Mouse (Mus musculus) heart, adult 8-10 months (tissue): ENCODE measurements around the gene Gltp. TPM values are rescaled to one million over a fixed set of nuclear protein-coding genes. Genes with fewer than 3 reads are reported as not detected.

ENCODE experiments used
- DNase-seq: peaks from one replicate; pipeline ENCODE4 v3.0.0; 2022; ENCODE audit warnings: low spot score
- total RNA-seq, 4 experiments: library from RNA; stranded (reverse); gene quantifications; 2 replicates each; pipeline ENCODE4 v1.2.4; 2022

Gltp gene
- total RNA-seq, 4 experiments from 2014 or later: 18.4 to 19.2 (median 18.5) TPM

DNA sequence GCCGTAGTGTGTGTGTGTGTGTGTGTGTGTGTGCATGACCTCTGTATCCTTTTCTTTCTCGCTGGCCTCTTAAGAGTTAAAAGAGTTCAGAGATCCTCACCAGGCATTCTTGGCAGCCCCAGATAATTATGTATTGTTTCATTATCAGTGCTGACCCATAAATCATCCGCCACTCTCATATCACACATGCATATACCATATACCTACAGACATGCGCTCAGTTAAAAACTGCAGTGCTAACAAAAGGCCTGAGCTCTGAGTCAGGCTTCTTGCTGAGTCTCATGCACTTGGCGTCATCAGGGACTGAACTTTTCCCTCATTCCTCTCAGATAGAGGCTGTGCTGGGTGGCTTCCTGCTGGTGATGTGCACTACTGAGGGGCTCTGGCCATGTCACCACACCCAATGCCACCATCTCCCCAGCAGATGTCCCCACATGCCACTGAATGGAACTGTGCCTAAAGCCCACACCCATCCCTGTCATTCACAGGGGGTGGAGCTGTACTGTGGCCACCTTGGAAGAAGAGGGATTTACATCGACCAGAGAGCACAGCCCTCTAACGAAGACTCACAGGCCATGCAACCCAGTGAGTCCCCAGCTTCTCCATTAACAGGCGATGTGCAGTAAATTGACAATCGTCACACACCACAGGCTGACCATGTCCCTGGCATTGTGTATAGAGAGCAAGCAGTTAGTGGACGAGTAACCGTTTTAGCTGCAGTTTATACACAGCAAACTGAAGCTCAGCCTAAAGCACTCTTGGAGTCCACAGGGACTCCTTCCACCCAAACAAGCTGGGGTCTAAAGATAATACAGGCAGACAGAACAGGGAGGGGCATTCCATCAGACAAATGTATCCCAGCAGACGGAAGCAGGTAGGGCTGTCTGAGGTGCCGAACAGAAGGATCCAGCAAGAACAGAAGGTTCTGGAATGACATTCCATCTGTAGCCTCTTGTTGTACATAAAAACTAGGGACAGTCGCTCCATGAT is 11.9 kb upstream of the Gltp start:
- DNase-seq: no peak

DNA sequence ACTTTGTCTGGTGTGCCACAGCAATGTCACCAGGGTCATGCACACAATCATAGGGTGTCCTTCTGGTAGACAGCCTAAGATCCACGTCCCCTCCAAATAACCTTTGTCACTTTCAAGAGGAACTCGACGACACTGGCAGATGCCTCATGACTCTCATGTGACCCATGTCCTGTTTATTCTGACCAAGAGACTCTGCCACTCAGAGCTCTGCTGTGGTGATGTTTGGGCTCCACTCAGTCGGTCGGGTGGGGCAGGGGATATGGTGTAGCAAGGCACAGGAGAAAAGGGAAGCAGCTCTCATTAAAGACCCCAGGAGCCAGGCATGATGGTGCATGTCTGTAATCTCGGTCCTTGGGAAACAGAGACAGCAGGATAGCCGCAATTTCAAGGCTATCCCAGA is 8.2 kb upstream of the Gltp start:
- peak; percentile 52 for DNase-seq

DNA sequence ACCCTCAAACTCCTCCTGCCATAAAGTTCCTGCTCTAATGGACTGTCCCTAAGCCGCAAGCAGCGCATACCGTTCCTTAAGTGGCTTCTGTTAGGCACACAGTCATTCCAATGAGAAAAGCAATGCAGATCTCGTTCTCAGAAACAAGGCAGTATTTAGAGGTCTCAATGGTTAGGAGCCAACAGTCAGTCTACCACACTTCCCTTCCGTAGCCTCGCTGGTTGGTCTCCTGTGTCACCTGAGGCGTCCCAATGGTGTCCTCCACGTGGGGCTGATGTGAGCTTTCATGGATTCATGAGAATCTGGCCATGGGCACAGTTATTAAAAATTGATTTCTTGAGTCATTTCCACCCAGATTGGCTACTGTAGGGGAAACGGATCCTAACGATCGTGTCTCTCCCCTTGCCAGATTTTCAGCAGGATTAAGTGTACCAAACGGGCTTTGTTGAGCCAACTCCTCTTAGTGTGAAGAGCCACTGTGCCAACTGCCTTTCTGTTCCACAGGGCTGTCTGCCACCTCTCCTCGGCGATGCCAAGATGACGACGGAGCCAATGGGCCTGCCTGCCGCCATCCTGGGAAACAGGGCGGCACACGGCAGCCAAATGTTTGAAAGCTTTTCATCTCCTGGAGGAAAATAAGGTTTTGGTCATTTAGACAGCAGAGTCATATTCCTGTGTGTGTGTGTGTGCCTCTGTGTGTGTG is 7.4 kb upstream of the Gltp start:
- peak; percentile 50 for DNase-seq

DNA sequence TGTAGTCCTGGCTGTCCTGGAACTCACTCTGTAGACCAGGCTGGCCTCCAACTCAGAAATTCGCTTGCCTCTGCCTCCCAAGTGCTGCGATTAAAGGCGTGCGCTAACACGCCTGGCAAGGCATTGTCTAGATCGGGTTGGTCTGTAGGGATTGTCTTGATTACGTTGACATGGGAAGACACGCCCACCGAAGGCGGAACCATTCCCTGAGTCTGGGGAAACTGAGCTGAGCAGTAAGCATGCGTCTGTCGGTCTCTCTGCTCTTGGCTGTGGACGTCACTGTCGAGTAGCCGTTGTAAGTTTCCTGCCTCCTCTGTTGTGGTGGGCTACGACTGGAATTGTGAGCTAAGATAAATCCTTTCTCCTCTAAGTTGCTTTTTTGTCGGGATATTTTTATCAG is 6.2 kb upstream of the Gltp start:
- no peak for DNase-seq

DNA sequence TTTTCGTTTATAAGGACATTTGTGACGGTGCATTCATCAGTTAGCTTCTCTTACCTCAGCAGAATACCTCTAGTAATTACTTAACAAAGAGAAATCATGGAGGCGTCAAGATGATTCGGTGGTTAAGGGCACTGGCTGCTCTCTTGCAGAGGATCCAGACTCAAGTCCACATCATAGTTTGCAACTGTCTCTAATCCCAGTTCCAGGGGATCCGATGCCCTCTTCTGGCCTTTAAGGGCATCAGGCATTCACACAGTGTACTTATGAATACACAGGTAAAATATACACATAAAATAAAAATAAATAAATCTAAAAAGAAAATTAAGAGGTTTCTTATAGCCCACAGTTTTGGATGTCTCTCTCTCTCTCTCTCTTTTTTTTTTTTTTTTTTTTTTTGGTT is 5.0 kb upstream of the Gltp start:
- no peak for DNase-seq

DNA sequence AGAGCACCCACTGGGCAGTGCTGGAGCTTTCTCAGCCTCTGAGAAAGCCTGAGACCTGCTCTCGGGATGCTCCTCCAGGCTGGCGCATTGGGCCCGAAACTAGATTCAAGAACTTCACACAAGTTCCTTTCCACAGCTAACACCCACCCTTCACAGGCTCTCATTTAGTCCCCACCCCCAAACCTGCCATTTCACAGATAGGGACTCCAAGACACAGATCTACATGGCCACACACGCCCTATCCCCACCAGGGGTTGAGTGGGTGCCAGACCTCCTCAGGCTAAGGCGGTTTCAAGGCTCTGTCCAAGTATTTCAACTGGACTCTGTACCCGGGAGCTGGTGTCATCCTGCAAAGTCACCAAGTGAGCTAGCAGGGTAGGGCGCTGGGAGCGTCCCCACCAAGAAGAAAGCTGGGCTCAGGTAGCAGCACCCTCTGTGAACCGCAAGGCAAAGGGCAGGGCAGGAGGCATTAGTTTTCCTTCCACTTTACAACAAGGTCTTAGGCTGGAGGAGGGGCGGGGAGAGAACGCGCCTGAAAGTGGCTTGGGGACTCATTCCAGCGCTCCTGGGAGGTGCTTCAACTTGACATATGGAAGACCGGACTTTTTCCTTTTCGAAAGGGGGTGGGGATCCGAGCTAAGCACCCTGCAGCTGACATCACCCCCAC is 951 bp downstream of the Gltp start:
- no peak for DNase-seq

DNA sequence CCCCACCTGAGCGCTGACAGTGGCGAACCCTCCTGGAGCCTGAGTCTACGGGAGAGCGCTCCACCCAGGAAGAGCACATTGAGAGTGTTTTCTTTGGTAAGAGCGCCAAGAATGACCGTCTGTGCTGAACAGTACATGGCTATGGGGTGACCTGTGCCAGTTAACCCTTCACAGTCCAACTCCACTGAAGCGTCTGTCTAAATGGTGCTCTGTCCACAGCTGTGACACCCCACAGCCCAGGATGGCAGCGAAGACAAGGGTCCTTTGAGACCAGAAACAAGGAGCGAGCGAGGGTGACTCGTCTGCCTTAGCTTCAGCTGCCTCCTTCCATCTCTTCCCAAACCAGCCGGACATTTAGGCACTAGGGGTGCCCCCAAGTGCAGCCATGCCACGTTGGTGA is 2.1 kb downstream of the Gltp start:
- DNase-seq: no peak

DNA sequence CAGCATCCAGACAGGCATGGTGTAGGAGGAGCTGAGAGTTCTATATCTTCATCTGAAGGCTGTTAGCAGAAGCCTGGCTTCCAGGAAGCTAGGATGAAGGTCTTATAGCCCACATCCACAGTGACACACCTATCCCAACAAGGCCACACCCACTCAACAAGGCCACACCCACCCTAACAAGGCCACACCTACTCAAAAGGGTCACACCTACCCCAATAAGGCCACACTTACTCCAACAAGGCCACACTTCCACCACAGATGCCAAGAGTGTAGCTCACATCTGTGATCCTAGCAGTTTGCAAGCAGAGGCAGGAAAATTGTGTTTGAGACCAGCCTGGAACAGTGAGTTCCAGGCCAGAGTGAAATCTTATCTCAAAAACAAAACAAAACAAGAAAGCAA is 2.9 kb downstream of the Gltp start:
- no peak for DNase-seq

DNA sequence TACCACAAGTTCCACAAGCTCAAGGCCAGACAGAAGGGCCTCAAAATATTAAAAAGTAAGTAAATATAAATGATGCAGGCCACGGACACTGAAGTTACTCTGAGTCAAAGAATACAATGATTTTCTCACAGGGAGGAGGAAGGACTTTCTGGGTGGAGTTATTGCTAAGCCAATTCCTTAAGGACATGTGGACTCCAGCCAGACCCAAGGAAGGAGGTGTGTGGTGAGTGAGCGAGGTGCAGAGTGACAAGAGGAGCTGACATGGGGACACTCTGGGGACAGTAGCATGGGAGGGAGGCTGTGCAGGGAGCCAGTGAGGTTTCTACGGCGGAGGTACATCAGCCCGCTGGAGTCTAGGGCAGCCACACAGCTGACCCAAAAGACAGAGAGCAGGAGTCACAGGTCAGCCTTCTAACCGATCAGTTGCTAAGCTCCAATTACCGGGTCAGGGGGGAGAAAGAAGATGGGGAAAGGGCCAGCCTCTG is 4.0 kb downstream of the Gltp start:
- no peak for DNase-seq

DNA sequence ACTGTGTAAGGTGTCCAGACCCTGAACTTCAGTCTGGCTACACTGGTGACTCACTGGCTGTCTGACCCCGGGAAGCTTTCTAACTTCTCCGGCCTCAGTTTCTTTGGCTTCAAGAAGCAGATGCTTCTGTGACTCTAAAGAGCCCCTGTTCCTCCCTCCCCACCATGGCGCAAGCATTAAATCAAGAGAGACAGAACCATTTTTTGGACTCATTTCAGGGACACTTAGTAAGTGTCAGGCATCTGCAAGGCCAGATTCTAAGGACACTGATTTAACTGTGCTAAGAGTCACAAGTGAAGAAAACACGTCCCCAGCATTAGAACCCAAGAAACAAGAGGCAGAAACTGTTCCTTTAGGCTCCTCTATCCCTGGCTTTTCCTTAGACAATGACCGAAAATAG is 4.8 kb downstream of the Gltp start:
- no peak for DNase-seq

DNA sequence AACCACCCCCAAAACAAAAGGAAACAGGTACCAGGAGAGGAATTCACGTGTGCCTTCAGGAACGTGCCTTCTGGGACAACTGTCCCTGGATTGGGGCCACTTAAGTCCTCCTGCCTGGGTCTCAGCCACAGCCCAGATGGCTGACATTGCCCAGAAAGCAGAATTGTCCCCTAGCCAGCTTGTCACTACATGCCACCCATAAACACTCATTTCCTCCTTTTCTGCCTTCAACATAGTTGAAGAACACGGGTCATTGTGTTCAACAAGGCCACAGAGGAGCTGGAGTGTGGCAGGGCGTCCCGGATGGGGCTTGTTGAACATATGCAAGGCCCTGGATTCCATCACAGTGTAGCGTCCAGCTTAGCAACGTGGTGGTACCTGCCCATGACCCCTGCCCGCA is 9.1 kb downstream of the Gltp start:
- no peak for DNase-seq

DNA sequence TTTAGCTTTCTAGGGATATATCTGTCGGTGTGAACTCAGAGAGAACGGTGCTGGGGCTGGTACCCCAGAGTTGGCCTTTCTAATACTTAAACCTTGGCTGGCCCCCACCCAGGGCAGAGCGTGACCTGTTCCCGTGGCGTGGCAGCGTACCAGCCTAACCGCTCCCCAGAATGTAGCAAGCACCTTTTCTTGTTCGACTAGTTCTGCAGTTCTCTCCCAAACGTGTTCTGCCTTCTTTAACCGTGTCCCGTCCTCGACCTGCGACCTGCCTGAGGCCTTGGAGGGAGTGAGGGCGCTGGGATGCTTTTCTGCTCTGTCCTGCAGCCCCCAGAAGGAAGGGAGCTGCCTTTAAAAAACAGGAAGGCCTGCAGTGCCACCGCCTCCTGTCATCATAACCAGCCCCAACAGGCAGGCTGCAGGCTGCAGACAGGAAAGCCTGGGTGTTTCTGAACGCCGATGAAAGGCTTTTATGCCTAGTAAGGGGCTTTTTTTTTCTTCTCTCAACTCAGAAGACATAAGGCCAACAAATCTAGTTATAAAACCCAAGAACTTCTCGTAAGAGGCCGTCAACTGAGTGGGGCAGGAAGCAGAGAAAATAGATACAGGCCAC is 10.0 kb downstream of the Gltp start:
- DNase-seq: no peak

DNA sequence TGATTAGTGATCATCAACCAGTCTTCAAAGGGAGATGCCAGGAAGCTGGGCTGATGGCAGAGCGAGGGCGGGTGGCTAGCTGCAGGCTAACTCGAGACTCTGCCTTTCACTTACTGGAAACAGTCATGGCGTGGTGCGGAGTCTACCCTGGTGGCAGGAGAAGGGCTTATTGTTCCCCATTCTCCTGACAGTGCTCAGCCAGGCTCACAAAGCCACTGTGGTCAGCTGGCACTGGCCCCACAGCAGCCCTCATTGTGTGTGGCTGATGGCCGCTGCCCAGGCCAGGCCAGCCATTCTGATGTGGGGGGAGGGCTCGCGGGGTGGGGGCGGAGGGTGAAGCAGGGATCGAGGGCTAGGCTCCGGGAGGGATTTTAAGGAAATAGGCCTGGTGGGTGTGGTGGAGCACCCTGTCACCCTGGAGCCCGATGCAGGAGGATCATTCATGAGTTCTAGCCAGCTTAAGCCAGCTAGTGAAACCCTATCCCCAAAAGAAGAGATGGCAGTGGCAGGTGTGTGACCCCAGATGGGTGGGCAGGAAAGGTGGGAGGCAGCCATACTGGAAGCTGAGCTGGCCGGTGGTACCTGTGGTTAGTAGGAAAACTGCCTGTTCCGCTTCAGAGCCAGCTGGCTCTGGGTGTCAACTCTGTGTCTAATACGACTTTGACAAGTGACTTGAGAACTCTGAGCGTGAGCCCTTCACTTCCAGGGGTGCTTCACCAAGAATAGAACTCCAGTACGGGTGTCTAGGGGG is 10.8 kb downstream of the Gltp start:
- DNase-seq: no peak

DNA sequence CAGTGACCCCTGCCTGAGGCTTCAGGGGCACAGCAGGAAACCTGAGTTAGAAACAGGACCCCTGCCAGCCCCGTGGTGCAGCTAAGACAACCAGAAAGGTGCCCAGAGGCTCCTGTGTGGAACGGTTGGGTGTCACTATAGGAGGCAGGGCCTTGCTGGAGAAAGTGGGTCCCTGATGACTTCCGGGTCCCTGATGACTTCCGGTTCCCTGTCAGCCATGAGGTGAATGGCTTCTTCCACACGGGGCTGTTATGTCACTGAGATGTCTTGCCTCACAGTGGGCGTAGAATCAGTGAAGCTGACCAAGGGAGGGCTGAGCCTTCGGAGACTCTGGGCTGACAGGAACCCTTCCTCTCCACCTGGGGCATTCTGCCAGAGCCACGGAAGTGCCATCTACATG is 16.2 kb downstream of the Gltp start:
- DNase-seq: no peak

DNA sequence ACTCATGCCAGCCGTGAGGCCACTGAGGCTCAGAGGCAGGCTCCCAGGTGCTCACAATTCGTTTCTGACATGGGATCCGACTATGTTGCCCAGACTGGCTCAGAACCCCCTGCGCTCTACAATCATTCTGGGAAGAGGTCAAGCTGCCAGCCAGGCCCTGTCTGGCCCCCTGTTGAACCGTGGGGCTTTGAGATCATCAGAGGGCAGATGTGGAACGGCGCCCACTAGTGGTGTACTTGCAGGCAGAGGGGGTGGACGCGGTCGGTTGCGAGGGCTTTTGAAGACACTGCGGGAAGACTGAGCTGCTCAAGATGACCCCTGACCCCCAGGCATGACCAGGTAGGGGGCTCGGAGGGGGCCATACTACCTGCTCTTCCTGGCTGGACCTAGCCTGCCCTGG is 17.7 kb downstream of the Gltp start:
- no peak for DNase-seq

DNA sequence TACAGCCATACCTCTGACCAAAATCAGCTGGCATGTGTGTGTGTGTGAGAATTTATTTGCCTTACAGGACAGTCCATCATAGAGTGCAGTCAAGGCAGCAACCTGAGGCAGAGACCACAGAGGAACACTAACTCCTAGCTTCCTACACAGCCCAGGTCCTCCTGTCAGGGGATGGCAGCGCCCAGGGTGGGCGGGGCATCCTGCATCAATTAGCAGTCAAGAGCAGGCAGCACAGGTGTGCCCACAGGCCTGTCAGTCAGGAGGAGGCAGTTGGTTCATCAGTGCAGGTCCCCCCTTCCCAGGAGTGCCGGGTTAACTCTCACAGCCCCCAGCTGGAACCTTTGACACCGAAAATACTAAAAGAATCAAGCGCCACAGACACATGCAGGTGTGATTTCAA is 21.8 kb downstream of the Gltp start:
- no peak for DNase-seq

DNA sequence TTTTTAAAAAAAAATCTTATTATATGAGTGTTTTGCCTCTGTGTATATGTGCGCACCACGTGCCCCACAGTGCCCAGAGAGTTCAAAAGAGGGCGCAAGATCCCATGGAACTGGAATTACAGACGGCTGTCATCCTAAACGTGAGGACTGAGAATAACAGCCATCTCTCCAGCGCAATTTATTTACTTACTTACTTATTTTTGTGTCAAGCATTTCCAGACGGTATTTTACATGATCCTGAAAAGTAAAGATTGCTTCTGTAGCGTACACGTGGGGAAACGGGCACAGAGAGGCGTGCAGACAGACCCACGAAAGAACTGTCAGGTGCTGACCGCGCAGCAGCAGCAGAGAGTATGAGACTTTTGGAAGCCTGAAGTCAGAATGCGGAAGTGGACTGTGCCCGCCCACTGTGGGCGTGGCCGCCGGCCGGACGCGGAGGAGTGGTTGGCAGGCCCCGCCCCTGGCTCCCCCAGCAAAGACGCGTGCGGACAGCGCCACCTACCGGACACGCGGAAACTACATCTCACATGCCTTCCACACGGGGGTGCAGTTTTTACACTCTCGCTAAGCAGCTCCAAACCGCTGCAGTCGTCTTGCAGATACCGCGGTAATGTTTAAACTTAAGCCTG is 23.4 kb downstream of the Gltp start:
- DNase-seq: peak; percentile 99

DNA sequence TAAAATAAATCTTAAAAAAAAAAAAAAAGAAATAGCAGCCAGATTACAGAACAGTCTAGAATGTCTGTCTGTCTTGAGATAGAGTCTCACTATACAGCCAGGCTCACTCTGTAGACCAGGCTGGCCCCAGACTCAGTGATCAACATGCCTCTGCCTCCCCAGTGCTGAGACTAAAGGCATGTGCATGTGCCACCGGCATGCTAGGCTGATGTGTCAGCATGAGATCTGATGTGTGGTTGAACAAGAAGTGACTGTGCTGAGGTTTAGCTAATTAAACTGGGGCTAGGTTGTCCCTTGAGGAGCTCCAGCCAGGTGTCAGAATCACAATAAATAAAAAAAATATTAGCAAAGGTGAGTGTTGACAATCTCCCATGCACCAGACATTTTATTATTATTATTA is 24.1 kb downstream of the Gltp start:
- no peak for DNase-seq

DNA sequence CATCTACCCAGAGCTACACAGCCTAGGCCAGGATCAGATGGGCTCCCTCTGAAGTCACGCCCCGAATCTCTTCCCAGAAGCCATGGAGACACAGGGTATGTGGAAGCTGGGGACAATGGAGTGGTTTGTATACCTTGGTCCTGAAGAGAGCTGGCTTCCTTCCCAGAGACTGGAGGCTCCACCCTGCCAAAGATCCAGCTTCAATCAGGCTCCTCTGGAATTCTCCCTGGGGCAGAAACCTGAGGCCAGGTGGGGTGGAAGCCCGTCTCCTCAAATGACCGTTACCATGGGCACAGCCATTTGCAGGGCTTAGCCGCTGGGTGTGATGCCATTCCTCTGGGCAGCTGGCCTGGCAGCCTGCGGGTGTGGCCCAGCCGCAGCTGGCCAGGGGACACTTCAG is 26.0 kb downstream of the Gltp start:
- no peak for DNase-seq

DNA sequence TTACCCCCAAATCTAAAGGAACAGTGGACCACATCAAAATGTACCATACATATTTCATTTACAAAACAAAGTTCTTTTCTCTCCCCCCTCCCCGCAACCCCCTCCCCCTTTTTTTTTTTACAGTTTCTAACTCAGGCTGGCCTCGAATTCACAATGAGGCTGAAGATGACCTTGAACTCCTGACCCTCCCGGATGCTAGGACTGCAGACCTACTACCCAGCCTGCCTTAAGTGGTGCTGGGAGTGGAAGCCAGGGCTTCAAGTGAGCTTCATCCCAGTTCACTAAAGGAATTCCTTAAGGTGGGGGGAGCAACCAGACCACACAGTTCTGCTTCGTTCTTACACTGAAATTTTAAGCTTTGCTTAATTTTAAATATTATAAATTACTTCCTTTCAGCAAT is 26.6 kb downstream of the Gltp start:
- DNase-seq: no peak

DNA sequence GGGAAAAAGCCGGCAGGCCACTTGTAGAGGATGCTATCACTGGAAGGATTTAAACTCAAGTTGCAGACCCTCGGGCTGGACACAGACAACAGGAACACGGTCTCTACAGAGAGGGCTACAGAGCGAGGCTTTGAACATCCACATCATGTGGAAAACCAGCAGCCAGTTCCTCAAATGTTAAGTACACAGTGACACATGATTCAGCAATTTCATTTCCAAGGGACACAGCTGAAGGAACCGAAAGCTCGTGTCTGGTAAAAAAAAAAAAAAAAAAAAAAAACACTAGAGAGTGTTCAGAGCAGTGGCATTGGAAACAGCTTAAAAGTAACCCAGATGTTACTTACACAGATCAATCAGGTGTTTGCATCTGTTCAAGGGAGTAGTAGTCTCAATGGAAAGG is 29.8 kb downstream of the Gltp start:
- DNase-seq: no peak
